ENCODE assay signal across 8 mouse cellular contexts in the genomic region with DNA sequence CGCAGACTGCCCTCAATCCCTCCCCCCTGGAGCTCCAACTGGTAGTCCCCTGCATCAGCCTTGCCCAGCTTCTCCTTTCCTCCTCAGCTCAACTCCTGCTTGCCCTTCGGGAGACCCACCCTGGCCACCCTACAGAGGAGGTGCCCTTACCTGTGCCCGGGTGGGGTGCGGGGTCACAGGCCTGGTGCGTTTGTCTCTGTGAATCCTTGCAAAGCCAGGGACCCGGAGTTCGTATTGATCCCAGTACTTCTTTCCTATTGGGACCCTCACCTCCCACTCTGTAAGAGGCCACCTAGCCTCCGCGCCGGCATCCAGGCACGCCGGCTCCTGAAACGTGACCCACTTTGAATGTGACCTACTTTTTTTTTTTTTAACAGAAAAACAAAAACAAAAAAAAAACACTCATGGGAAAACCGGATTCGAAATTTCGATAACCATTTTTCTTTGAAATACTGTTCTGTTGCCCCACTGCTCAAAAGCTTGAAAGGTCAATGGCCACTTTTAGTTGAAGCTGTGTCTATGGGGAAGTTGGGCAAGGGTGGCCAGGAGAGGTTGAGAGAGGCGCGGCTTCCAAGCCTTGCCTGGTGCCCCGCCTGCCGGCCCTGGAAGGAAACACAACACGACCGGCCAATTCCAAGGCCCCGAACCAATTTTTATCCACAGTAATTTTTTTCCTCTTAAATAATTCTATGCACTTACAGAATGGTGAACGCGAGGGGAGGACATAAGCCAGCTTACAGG. TPM values are rescaled to one million over a fixed set of nuclear protein-coding genes. Genes with fewer than 3 reads are reported as not detected.
DNase-seq lines count a peak whose midpoint lies in the region; ATAC-seq lines count a peak whose summit lies in the region.

No protein-coding gene starts in this region.

- peak overlapping the region; percentile 99 for H3K4me2 ChIP-seq in hindbrain, embryonic 15.5 days

- peaks cover 25% of the 10 kb centered on the region for H3K4me1 ChIP-seq in hindbrain, embryonic 15.5 days (replicated peaks)

- DNase-seq in R1 (ENCODE audit: low read depth, low spot score) = peak; percentile 77
- DNase-seq in cerebellum, postnatal 10 days = peak; percentile 91
- peak; percentile 74 for DNase-seq in gastrocnemius, adult 18-20 months (ENCODE audit: low spot score)
- peak; percentile 60 to 67 for DNase-seq in left cerebral cortex, postnatal 25 days (ENCODE audit: low spot score in 2 of 2)
- DNase-seq in right cerebral cortex, postnatal 36 days (ENCODE audit: low spot score in 2 of 2) = peak; percentile 28 to 36

- peak overlapping the region; percentile 88 for H3K9ac ChIP-seq in hindbrain, embryonic 15.5 days

- peak overlapping the region; percentile 80 for H3K4me3 ChIP-seq in hindbrain, embryonic 15.5 days

- 1% methylated on average over 25 of the region's 25 CpGs for WGBS in hindbrain, embryonic 15.5 days

- intact Hi-C loops in left cerebral cortex, postnatal 25 days (cut with DNase I) = loop anchor here (2.0 to 5.0 kb wide), 5 partner anchors 55 to 427 kb away; no protein-coding TSS in a partner anchor

- no peaks in the 10 kb centered on the region for H3K36me3 ChIP-seq in hindbrain, embryonic 15.5 days

- H3K27me3 ChIP-seq in hindbrain, embryonic 15.5 days = no peaks in the 10 kb centered on the region

- H3K9me3 ChIP-seq in hindbrain, embryonic 15.5 days = no peaks in the 10 kb centered on the region

- H3K27ac ChIP-seq in hindbrain, embryonic 15.5 days (replicated peaks) = peak overlapping the region; percentile 92

- peak; percentile 12; the same call in 1 of the 2 replicates for ATAC-seq in hindbrain, embryonic 15.5 days (ENCODE audit: low FRiP score, low read depth)
- ATAC-seq in megakaryocyte-erythroid progenitor cell, adult 5-6 weeks (replicated peaks; ENCODE audit: low FRiP score, low TSS enrichment, poor library complexity, severe bottlenecking) = peak; percentile 71
- ATAC-seq in erythroid progenitor cell, adult 5-6 weeks (replicated peaks; ENCODE audit: low FRiP score, poor library complexity, severe bottlenecking) = no peak

RNA-seq across cellular contexts. Expression of a gene that starts 0.7 kb away (rescaled TPM):
- 10 to 100 TPM in 1 of 2 experiments, 1 to 10 TPM in 1; 7.7 to 14.0 TPM for total RNA-seq in gastrocnemius, adult 18-20 months (2021)
- 108 and 118 TPM in 2 replicates for polyA plus RNA-seq in hindbrain, embryonic 15.5 days (2015; fragmentation: Nextera tagmentation; extraction: Ambion mirVana)
- total RNA-seq in left cerebral cortex, postnatal 25 days (2021) = 10 to 100 TPM; 24.3 to 29.9 TPM
- total RNA-seq in megakaryocyte-erythroid progenitor cell, adult 5-6 weeks (2014; fragmentation: Nextera tagmentation) = 0.59 and 2.4 TPM in 2 replicates
- 0.61 TPM in 1 of 2 replicates, not detected in the other for total RNA-seq in megakaryocyte-erythroid progenitor cell, adult 5-6 weeks (2017)
- not detected in 2 replicates for total RNA-seq in erythroid progenitor cell, adult 5-6 weeks (2015; ENCODE audit: low replicate concordance)
- not detected in 2 replicates for total RNA-seq in erythroid progenitor cell, adult 5-6 weeks (2017; ENCODE audit: low replicate concordance)

Comparison
In these comparisons a context has a peak if more than half of its experiments do, and no peak if none do; other contexts are left out.
1. DNase-seq: peak in every context shown above with its lines; median percentile 91 in cerebellum, postnatal 10 days; 77 in R1; 74 in gastrocnemius, adult 18-20 months; 64 in left cerebral cortex, postnatal 25 days; 32 in right cerebral cortex, postnatal 36 days.